Mouse (Mus musculus): Measurements from ENCODE around the gene Krtap5-1.
"Not testable (repeated sequence)": the region's sequence is repeated elsewhere in the genome, so short reads cannot be mapped to it uniquely, and the experiment has no call there.

The Krtap5-1 gene

GRCm38 (mm10) chr7:142297018-142297417 lies at the start of gene Krtap5-1:
Gene Krtap5-1, minus strand, starts transcription at chr7:142297118.
- DNase-seq (ENCODE audit: low read depth in 2 of 2, low spot score in 2 of 2), result not testable (repeated sequence)

- no peak for DNase-seq (ENCODE audit: low read depth in 2 of 2, low spot score in 2 of 2)
These were observed 45.3 kb upstream of the Krtap5-1 start for GRCm38 (mm10) chr7:142342247-142342640.

- no peak for DNase-seq (ENCODE audit: low read depth in 2 of 2, low spot score in 2 of 2)
These were observed 44.8 kb upstream of the Krtap5-1 start for GRCm38 (mm10) chr7:142341564-142342246.

- peak; percentile 35 to 42 for DNase-seq (ENCODE audit: low read depth in 2 of 2, low spot score in 2 of 2)
These were observed 43.5 kb upstream of the Krtap5-1 start for GRCm38 (mm10) chr7:142340269-142340970.

GRCm38 (mm10) chr7:142335151-142335550 lies 38.2 kb upstream of the Krtap5-1 start:
- no peak for DNase-seq (ENCODE audit: low read depth in 2 of 2, low spot score in 2 of 2)

- DNase-seq (ENCODE audit: low read depth in 2 of 2, low spot score in 2 of 2), result peak; percentile 86 to 87
These were observed 37.3 kb upstream of the Krtap5-1 start for GRCm38 (mm10) chr7:142334246-142334645.

GRCm38 (mm10) chr7:142332741-142333140 lies 35.8 kb upstream of the Krtap5-1 start:
- not testable (repeated sequence) for DNase-seq (ENCODE audit: low read depth in 2 of 2, low spot score in 2 of 2)

GRCm38 (mm10) chr7:142331281-142331680 lies 34.4 kb upstream of the Krtap5-1 start:
- no peak for DNase-seq (ENCODE audit: low read depth in 2 of 2, low spot score in 2 of 2)

- no peak for DNase-seq (ENCODE audit: low read depth in 2 of 2, low spot score in 2 of 2)
These were observed 33.4 kb upstream of the Krtap5-1 start for GRCm38 (mm10) chr7:142330271-142330724.

- DNase-seq (ENCODE audit: low read depth in 2 of 2, low spot score in 2 of 2), result no peak
These were observed 31.6 kb upstream of the Krtap5-1 start for GRCm38 (mm10) chr7:142328507-142328906.

GRCm38 (mm10) chr7:142326714-142327445 lies 30.0 kb upstream of the Krtap5-1 start:
- DNase-seq (ENCODE audit: low read depth in 2 of 2, low spot score in 2 of 2), result no peak

GRCm38 (mm10) chr7:142323396-142324117 lies 26.6 kb upstream of the Krtap5-1 start:
- DNase-seq (ENCODE audit: low read depth in 2 of 2, low spot score in 2 of 2), result no peak

- DNase-seq (ENCODE audit: low read depth in 2 of 2, low spot score in 2 of 2), result no peak
These were observed 25.7 kb upstream of the Krtap5-1 start for GRCm38 (mm10) chr7:142322641-142323040.

- DNase-seq (ENCODE audit: low read depth in 2 of 2, low spot score in 2 of 2), result not testable (repeated sequence)
These were observed 24.9 kb upstream of the Krtap5-1 start for GRCm38 (mm10) chr7:142321637-142322306.

GRCm38 (mm10) chr7:142320906-142321305 lies 24.0 kb upstream of the Krtap5-1 start:
- DNase-seq (ENCODE audit: low read depth in 2 of 2, low spot score in 2 of 2), result no peak

GRCm38 (mm10) chr7:142319124-142319523 lies 22.2 kb upstream of the Krtap5-1 start:
- DNase-seq (ENCODE audit: low read depth in 2 of 2, low spot score in 2 of 2), result no peak

- DNase-seq (ENCODE audit: low read depth in 2 of 2, low spot score in 2 of 2), result no peak
These were observed 20.3 kb upstream of the Krtap5-1 start for GRCm38 (mm10) chr7:142317216-142317615.

GRCm38 (mm10) chr7:142316558-142316957 lies 19.6 kb upstream of the Krtap5-1 start:
- peak in 1 of 2 experiments; percentile 40 for DNase-seq (ENCODE audit: low read depth in 2 of 2, low spot score in 2 of 2)

- no peak for DNase-seq (ENCODE audit: low read depth in 2 of 2, low spot score in 2 of 2)
These were observed 17.8 kb upstream of the Krtap5-1 start for GRCm38 (mm10) chr7:142314600-142315285.

GRCm38 (mm10) chr7:142303929-142304328 lies 7.0 kb upstream of the Krtap5-1 start:
- DNase-seq (ENCODE audit: low read depth in 2 of 2, low spot score in 2 of 2), result not testable (repeated sequence)

All from CD8-positive naive resting alpha-beta T cell, adult 2 months (primary cell).